Mouse (Mus musculus): ENCODE measurements around the gene Xpnpep1. TPM values are rescaled to one million over a fixed set of nuclear protein-coding genes. Genes with fewer than 3 reads are reported as not detected.

The Xpnpep1 gene
- polyA plus RNA-seq, 1 experiment = 108 TPM

DNA sequence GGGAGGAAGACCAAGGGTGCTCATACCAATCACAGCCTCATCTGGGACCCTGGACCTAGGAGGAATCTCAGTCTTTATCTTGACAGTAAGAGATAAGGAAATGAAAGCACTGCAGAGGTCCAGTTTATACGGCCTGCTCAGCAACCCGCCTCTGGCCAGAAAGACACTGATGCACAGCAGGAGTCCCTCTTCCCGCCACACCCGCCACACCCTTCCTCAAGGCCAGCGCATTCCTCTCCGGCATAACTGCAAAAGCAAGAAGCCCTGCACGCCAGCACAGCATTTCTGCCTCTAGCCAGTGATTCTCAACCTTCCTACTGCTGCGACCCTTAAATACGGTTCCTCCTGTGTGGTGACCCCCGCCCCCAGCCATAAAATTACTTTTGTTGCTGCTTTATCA is 16.8 kb downstream of the Xpnpep1 start:
- no peak for TF ChIP-seq GATA1 (IDR thresholded peaks at IDR 0.05; ENCODE audit: low read length)

DNA sequence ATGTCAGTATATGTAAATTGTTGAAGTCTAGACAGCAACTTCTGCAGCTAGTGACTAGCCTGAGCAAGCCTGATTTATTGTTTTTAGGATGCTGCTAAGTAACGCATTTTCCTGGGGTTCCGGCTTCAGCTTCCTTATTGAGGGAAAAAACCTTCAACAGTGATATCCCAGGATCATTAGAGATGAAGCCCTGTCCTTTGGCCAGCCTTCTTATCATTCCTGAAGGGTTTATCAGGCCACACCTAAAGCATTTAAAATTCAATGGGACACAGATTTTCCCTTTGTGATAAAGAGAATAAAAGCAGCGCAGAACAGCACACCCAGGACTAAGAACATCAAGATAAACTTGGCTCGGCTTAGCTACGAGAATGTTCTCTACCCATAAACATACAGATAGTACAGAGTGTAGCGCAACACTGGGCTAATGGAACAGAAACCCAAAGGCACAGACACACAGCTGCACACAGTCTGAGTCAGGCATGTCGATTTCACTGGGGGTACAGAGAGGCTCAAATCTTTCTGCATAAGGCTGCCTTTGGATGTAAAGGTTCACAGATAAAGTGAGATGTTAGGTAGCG is 17.9 kb downstream of the Xpnpep1 start:
- TF ChIP-seq GATA1 (IDR thresholded peaks at IDR 0.05; ENCODE audit: low read length) = no peak

DNA sequence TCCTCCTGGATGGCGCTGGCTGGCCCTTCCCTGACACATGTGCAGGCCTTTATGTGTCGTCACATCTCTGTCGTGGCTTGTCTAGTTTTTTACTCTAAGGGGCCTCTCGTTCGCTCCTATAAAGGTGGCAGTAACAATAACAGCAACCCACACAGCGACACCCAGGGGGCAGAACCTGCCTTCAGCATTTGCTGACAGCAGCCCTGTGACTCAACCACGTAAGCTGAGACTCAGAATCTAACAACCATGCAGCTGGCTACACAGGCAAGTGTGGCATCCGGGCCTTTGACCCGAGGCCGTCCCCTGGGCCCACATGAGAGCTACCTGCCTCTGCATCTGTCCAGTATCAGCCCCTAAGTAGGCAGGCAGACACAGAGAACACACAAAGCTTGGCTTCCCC is 18.5 kb downstream of the Xpnpep1 start:
- no peak for TF ChIP-seq GATA1 (IDR thresholded peaks at IDR 0.05; ENCODE audit: low read length)

DNA sequence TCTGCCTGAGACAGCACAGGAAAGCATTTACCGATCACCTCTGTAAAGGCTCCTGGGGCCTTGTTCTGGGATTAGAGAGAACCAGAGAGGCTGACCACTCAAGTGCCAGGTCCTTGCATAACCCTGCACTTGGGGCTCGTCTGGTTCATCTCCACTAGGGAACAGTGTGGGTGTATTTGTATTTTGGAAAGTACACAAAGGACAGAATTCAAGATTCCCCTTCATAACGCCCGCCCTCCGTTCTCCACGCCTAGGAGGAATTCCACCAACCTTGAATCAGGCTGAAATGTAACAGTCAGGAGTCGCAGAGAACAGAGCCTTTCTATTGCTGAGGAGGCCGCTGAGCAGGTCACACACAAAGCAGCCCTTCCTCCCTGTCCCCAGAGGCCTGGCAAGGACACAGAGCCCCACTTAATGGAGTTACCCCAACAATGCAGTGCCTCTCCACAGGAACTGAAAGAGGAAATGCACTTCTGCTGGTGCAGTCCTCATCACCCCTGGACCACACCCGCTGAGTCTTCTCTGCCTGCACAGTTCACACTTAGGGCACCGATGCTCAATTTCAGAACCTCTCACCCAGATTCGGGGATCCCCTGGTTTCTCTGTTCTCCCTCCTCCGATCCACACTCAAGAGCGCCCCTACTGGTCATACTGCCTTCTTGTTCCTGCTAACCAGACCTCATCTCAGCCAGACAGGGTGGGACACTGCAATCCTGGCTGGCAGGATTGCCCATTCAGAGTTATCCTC is 20.1 kb downstream of the Xpnpep1 start:
- TF ChIP-seq GATA1 (IDR thresholded peaks at IDR 0.05; ENCODE audit: low read length) = no peak

DNA sequence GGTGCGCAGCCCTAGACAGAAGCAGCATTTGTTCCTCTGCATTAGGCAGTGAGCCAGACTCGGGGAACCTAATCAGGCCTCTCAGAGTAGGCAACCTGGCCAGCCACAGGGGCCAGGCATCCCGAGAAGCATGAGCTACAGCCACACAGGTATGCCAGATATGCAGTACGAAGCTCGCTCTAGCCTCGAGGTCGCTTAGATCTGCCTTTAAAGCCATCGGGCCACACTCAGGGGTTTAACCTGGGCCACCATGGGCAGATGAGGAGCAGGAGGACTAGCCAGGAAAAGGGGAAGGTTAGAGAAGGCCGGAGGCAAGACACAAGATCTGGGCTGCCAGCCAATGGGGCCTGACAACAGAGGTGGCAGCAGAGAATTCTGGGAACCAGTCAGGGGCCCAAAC is 22.1 kb downstream of the Xpnpep1 start:
- TF ChIP-seq GATA1 (IDR thresholded peaks at IDR 0.05; ENCODE audit: low read length) = no peak

DNA sequence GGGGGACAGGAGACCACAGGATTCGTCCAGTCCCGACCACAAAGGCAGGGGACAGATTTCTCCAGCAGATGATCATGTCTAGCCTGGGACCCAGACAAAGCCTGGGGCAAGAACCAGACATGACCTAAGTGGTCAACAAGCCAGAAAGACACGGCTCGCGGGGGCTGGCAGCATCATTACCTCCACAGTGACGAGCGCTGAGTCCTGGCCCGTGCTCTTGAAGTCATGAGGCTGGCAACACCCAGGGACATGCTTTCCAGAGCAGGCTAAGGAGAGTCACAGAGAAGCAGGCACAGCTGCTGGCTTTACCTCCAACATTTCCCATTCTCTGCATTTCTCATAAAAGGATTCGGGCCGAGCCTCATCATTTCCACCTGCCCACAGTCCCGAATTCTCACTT is 22.8 kb downstream of the Xpnpep1 start:
- no peak for TF ChIP-seq GATA1 (IDR thresholded peaks at IDR 0.05; ENCODE audit: low read length)

DNA sequence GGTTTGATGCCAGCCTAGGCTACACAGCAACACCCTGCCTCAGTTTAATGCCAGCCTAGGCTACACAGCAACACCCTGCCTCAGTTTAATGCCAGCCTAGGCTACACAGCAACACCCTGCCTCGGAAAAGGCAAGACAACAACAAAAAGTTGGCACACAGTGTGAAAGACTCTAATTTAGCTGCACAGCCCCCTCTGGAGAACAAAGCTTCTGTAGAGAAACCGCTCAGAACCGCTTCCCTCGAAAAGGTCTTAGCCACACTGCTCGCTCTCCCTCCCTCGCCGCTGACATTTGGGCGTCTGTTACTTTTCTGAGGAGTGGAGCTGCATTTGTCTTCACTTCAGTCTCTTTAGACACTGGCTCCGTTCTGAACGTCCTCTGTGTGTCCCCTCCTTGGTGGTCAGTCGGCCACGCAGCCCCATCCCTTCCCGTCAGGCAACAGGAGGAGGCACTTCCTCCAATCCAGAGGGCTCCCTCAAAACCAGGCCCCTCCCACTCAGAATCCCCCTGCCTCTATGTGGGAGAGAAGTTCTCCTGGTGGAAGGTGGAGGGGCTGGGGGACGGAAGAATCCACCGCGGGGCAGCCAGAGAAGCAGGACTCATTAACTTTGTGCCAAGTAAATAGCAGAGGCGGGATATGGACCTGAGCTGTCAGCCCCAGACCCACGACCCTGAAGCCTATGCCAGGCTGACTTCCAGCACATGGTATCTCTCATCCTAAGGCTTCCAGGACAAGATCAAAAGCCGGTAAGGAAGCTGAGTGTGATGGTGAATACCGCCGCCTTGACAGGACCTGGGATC is 24.9 kb downstream of the Xpnpep1 start:
- no peak for TF ChIP-seq GATA1 (IDR thresholded peaks at IDR 0.05; ENCODE audit: low read length)

DNA sequence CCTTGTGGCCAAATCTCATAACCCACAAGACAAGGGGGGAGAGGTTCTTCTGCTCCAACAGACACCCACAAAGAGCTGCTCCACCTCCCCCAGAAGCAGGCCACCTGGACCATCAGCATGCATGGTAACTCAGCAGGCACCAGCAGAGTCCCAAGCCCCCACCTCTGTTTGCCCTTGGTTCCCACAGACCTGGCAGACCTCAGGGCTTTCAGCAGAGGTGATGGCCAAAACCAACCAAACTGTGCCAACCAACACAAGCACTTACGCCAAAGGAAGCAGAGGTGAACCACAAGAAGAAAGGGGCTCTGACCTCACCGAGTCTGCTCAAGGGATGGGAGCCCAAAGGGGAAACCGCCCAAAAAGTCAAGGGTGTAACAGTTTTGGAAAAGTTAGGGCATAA is 26.3 kb downstream of the Xpnpep1 start:
- no peak for TF ChIP-seq GATA1 (IDR thresholded peaks at IDR 0.05; ENCODE audit: low read length)

DNA sequence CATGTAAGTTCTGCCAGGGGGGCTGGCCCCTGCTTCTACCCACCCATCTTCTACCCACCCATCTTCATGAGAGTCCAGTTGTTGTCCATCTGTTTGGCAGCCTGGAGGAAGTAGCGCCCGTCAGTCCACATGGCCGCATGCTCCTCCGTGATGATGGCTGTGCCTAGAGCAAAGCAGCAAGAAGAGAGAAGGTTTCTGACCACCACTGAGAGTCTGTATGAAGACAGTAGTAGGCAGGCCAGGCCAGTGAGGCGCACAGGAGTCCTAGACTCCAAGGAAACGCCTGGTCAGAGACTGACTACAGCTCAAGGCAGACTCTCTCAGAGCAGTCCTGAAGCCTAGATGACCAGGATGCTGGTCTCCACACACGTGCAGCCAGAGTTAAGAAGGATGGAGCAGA is 26.7 kb downstream of the Xpnpep1 start:
- TF ChIP-seq GATA1 (IDR thresholded peaks at IDR 0.05; ENCODE audit: low read length) = no peak

DNA sequence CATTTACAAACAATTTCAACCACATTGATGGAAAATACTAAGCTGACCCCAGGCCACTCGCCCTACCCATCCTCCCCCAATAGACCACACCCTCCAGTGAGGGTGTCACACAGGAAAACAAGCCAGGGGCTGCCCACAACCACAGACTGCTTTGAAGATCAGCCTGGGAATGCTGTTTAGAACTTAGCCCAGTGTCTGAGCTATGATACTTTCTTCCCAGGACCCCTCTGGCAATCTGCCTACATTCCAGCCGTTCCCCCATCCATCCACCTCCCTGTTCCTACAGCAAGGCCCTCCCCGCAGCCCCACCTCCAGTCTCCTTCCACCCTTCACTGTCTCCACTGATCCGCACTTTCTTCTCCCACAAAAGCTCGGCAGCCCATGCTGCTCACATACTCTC is 29.1 kb downstream of the Xpnpep1 start:
- no peak for TF ChIP-seq GATA1 (IDR thresholded peaks at IDR 0.05; ENCODE audit: low read length)

DNA sequence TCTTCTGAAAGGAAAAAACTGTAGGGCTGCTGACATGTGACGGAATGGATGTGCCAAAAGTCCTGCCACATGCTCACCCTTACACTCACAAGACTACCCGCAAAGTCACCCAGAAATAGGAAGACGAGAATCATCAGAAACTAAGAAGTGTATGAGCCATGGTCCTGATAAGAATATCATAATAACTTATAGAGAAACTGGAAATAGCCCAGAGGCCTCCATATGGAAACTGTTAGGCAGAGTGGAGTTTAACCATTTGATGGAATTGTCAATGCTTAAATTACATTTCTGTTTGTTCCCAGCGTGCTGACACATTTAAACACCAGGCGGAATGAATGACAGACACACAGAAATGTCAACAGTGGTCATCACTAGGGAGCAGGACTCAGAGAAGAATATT is 31.1 kb downstream of the Xpnpep1 start:
- TF ChIP-seq GATA1 (IDR thresholded peaks at IDR 0.05; ENCODE audit: low read length) = no peak

DNA sequence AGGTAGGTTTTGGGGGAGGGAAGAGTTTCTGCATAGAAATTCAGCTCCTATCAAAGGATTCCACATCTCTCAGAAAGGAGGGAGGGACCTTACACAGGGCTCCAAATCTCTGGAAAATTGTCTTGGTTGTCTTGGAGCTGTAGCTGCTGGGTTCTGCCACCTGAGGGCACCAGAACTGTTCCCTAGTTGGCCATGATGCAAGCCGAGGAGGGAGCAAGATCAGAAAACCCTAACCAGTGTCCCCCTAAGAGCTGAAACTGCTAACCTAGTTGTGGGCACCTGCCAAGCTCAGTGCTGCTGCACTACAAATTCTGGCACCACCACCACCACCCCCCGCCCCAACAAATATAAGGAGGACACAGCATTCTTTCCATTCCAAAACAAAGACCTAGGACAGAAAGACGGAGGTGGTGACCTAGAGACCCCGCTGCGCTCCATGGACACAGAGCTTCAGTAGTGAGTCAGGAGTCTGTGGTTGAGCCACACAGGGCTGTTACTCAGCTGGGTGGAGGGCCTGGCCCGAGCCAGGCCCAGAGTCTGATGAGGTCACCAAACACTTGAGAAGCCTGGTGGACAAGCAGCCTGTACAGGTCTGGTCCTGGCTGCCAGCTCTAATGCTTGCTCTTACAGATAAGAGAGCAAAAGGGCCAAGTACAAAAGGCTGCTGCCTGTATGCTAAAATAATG is 31.9 kb downstream of the Xpnpep1 start:
- no peak for TF ChIP-seq GATA1 (IDR thresholded peaks at IDR 0.05; ENCODE audit: low read length)

DNA sequence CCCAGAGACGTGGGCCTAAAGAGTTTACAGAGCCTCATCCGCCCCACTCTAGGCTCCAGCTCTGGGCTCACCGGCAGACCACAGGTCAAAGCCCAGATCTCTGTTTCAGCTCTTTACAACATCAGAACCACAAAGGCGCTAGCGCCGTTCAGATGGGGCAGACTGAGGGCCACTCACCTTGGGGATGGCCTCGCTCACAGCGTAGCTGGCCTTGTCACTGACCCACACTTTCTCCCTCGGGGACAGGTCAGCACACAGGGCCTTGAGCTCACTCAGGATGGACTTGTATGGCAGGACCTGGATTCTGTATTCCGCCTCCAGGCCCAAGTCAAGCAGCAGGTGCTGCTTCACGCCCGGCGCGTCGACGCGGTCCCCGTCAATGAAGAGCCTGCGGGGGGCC is 34.0 kb downstream of the Xpnpep1 start:
- no peak for TF ChIP-seq GATA1 (IDR thresholded peaks at IDR 0.05; ENCODE audit: low read length)

DNA sequence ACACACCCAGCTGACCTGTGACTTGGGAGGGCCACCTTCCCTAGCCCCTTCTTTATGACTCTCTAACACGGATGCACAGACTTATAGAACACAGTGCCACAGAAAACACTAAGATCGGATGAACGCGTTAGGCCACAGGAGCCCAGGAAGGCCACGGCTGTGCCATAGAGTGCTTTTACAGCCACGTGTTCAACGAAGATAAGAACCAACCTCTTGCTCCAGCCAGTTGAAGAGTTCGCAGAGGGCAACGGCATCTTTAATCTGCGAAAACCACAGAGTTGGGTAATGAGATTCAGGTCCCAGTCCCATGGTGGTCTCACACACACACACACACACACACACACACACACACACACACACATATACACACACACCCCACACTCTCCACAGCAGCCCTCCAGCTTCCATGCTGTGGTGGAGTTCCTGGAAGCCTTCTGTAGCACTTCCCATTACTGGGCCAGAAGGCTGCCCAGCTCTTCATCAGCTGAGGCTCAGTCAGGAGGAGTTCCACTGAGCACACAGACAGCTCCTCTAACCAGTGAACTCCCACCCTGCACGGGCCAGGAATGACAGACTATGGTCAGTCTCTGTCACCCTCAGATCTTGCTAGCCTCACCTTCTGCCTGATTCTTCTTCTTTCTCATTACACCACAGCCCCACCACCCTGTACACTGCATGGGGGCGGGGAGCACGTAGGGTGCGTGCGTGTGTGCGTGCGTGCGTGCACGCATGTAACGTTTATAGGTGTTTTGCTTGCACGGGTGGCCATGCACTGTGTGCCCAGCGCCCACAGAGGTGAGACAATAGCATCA is 36.3 kb downstream of the Xpnpep1 start:
- TF ChIP-seq GATA1 (IDR thresholded peaks at IDR 0.05; ENCODE audit: low read length) = peak; percentile 84

Measured in G1E-ER4 (cell line).